Mouse (Mus musculus): ENCODE data around the gene Orm2.

DNA sequence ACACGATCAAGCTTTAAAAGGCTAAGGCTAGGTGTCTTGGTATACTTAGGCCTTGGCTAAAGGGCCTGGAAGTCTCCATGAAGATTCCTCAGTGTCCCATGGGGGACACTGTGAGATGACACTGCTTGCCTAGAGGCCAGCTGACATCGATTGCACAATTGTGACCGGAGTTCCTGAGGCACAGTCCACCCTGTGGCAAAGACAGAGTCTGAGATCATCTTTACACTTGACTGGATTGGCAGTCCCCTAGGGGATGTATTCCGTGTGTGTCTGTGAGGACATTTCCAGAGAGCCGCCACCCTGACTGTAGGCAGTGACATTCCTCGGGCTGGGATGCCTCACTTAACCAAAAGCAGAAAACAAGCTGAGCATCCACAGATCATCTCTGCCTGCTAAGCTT, 2.4 kb upstream of the Orm2 start:
- no peak for TF ChIP-seq CTCF (conservative IDR thresholded peaks at IDR 0.05 in 1 of 2, IDR thresholded peaks at IDR 0.05 in 1 of 2; ENCODE audit: low read depth in 2 of 2, low read length in 2 of 2)
- TF ChIP-seq POLR2A (IDR thresholded peaks at IDR 0.05; ENCODE audit: low read depth, low read length): no peak
- no peak for TF ChIP-seq PAX5 (IDR thresholded peaks at IDR 0.05; ENCODE audit: low read length)
- no peak for TF ChIP-seq MAFK (IDR thresholded peaks at IDR 0.05; ENCODE audit: insufficient replicate concordance, low read length)
- no peak for TF ChIP-seq ZMIZ1 (IDR thresholded peaks at IDR 0.05; ENCODE audit: low read depth, low read length)
- no peak for TF ChIP-seq JUND (conservative IDR thresholded peaks at IDR 0.05; ENCODE audit: low read depth, low read length)
- TF ChIP-seq USF2 (conservative IDR thresholded peaks at IDR 0.05; ENCODE audit: low read depth, low read length): no peak
- TF ChIP-seq ETS1 (conservative IDR thresholded peaks at IDR 0.05; ENCODE audit: low read depth, low read length): no peak
- TF ChIP-seq ZKSCAN1 (IDR thresholded peaks at IDR 0.05; ENCODE audit: borderline replicate concordance, low read depth, low read length): no peak
- TF ChIP-seq EP300 (IDR thresholded peaks at IDR 0.05; ENCODE audit: low read length): no peak
- no peak for TF ChIP-seq ZNF384 (IDR thresholded peaks at IDR 0.05; ENCODE audit: low read depth, low read length)
- no peak for TF ChIP-seq BHLHE40 (IDR thresholded peaks at IDR 0.05; ENCODE audit: low read depth, low read length)

All from CH12.LX (cell line).